Mouse (Mus musculus): ENCODE measurements at regions not wholly inside any gene's neighbourhood (a gene's known extent, or its start where the extent isn't known, plus 50 kb on each side); places are given as distances from the start of the nearest gene placed in this dataset.

- Histone ChIP-seq H3K27ac (ENCODE audit: insufficient read depth, low read depth, low read length) (no peak overlapping the region), H3K27me3 (ENCODE audit: control insufficient read depth, insufficient read depth, low read length) (no peaks in the 10 kb centered on the region), H3K36me3 (ENCODE audit: control insufficient read depth, insufficient read depth, low read length) (no peaks in the 10 kb centered on the region), H3K4me3 (ENCODE audit: low read depth, low read length) (no peak overlapping the region), H3K4me1 (ENCODE audit: control insufficient read depth, insufficient read depth, insufficient read length, low read length) (no peaks in the 10 kb centered on the region)
- no peak for TF ChIP-seq POLR2A (IDR thresholded peaks at IDR 0.05; ENCODE audit: low read depth, low read length)
- no peak for TF ChIP-seq CTCF (IDR thresholded peaks at IDR 0.05; ENCODE audit: extremely low read depth, insufficient read length, insufficient replicate concordance, low read depth, low read length)
Measured at GRCm38 (mm10) chr7:73147251-73147650, 228.1 kb upstream of the Rgma start.

- TF ChIP-seq POLR2A (IDR thresholded peaks at IDR 0.05; ENCODE audit: low read depth, low read length) (no peak), CTCF (IDR thresholded peaks at IDR 0.05; ENCODE audit: extremely low read depth, insufficient read length, insufficient replicate concordance, low read depth, low read length) (no peak)
- Histone ChIP-seq H3K4me3 (ENCODE audit: low read depth, low read length) (no peak overlapping the region), H3K36me3 (ENCODE audit: control insufficient read depth, insufficient read depth, low read length) (no peaks in the 10 kb centered on the region), H3K4me1 (ENCODE audit: control insufficient read depth, insufficient read depth, insufficient read length, low read length) (no peaks in the 10 kb centered on the region), H3K27me3 (ENCODE audit: control insufficient read depth, insufficient read depth, low read length) (no peaks in the 10 kb centered on the region), H3K27ac (ENCODE audit: insufficient read depth, low read depth, low read length) (no peak overlapping the region)
- 71% methylated on average over 7 of the region's 7 CpGs for WGBS
Measured at GRCm38 (mm10) chr7:73150436-73150835, 224.9 kb upstream of the Rgma start.

- no peak for TF ChIP-seq POLR2A (IDR thresholded peaks at IDR 0.05; ENCODE audit: low read depth, low read length)
- TF ChIP-seq CTCF (IDR thresholded peaks at IDR 0.05; ENCODE audit: extremely low read depth, insufficient read length, insufficient replicate concordance, low read depth, low read length), result no peak
- no peaks in the 10 kb centered on the region for H3K36me3 ChIP-seq (ENCODE audit: control insufficient read depth, insufficient read depth, low read length)
- H3K4me3 ChIP-seq (ENCODE audit: low read depth, low read length), result no peak overlapping the region
- H3K4me1 ChIP-seq (ENCODE audit: control insufficient read depth, insufficient read depth, insufficient read length, low read length), result no peaks in the 10 kb centered on the region
- H3K27me3 ChIP-seq (ENCODE audit: control insufficient read depth, insufficient read depth, low read length), result no peaks in the 10 kb centered on the region
- 76% methylated on average over 14 of the region's 15 CpGs for WGBS
- H3K27ac ChIP-seq (ENCODE audit: insufficient read depth, low read depth, low read length), result no peak overlapping the region
Measured at GRCm38 (mm10) chr7:73151586-73152467, 223.5 kb upstream of the Rgma start.

GRCm38 (mm10) chr7:73153668-73154067, 221.6 kb upstream of the Rgma start:
- 98% methylated on average over 1 of the region's 1 CpGs for WGBS
- Histone ChIP-seq H3K36me3 (ENCODE audit: control insufficient read depth, insufficient read depth, low read length) (no peaks in the 10 kb centered on the region), H3K27ac (ENCODE audit: insufficient read depth, low read depth, low read length) (no peak overlapping the region), H3K4me1 (ENCODE audit: control insufficient read depth, insufficient read depth, insufficient read length, low read length) (no peaks in the 10 kb centered on the region), H3K27me3 (ENCODE audit: control insufficient read depth, insufficient read depth, low read length) (no peaks in the 10 kb centered on the region), H3K4me3 (ENCODE audit: low read depth, low read length) (no peak overlapping the region)
- TF ChIP-seq POLR2A (IDR thresholded peaks at IDR 0.05; ENCODE audit: low read depth, low read length), result no peak
- no peak for TF ChIP-seq CTCF (IDR thresholded peaks at IDR 0.05; ENCODE audit: extremely low read depth, insufficient read length, insufficient replicate concordance, low read depth, low read length)

- 94% methylated on average over 5 of the region's 5 CpGs for WGBS
- Histone ChIP-seq H3K4me3 (ENCODE audit: low read depth, low read length) (no peak overlapping the region), H3K36me3 (ENCODE audit: control insufficient read depth, insufficient read depth, low read length) (no peaks in the 10 kb centered on the region), H3K27ac (ENCODE audit: insufficient read depth, low read depth, low read length) (no peak overlapping the region), H3K27me3 (ENCODE audit: control insufficient read depth, insufficient read depth, low read length) (no peaks in the 10 kb centered on the region), H3K4me1 (ENCODE audit: control insufficient read depth, insufficient read depth, insufficient read length, low read length) (no peaks in the 10 kb centered on the region)
- TF ChIP-seq CTCF (IDR thresholded peaks at IDR 0.05; ENCODE audit: extremely low read depth, insufficient read length, insufficient replicate concordance, low read depth, low read length) (no peak), POLR2A (IDR thresholded peaks at IDR 0.05; ENCODE audit: low read depth, low read length) (no peak)
Measured at GRCm38 (mm10) chr7:73158833-73159232, 216.5 kb upstream of the Rgma start.

GRCm38 (mm10) chr7:73160968-73161367, 214.3 kb upstream of the Rgma start:
- Histone ChIP-seq H3K4me3 (ENCODE audit: low read depth, low read length) (no peak overlapping the region), H3K36me3 (ENCODE audit: control insufficient read depth, insufficient read depth, low read length) (no peaks in the 10 kb centered on the region), H3K27ac (ENCODE audit: insufficient read depth, low read depth, low read length) (no peak overlapping the region), H3K27me3 (ENCODE audit: control insufficient read depth, insufficient read depth, low read length) (no peaks in the 10 kb centered on the region), H3K4me1 (ENCODE audit: control insufficient read depth, insufficient read depth, insufficient read length, low read length) (no peaks in the 10 kb centered on the region)
- 79% methylated on average over 8 of the region's 8 CpGs for WGBS
- no peak for TF ChIP-seq CTCF (IDR thresholded peaks at IDR 0.05; ENCODE audit: extremely low read depth, insufficient read length, insufficient replicate concordance, low read depth, low read length)
- no peak for TF ChIP-seq POLR2A (IDR thresholded peaks at IDR 0.05; ENCODE audit: low read depth, low read length)

GRCm38 (mm10) chr7:73163687-73164086, 211.6 kb upstream of the Rgma start:
- H3K4me1 ChIP-seq (ENCODE audit: control insufficient read depth, insufficient read depth, insufficient read length, low read length), result no peaks in the 10 kb centered on the region
- H3K27me3 ChIP-seq (ENCODE audit: control insufficient read depth, insufficient read depth, low read length), result no peaks in the 10 kb centered on the region
- H3K27ac ChIP-seq (ENCODE audit: insufficient read depth, low read depth, low read length), result no peak overlapping the region
- no peaks in the 10 kb centered on the region for H3K36me3 ChIP-seq (ENCODE audit: control insufficient read depth, insufficient read depth, low read length)
- TF ChIP-seq POLR2A (IDR thresholded peaks at IDR 0.05; ENCODE audit: low read depth, low read length), result no peak
- TF ChIP-seq CTCF (IDR thresholded peaks at IDR 0.05; ENCODE audit: extremely low read depth, insufficient read length, insufficient replicate concordance, low read depth, low read length), result no peak
- WGBS, result 69% methylated on average over 5 of the region's 5 CpGs
- no peak overlapping the region for H3K4me3 ChIP-seq (ENCODE audit: low read depth, low read length)
